Mouse (Mus musculus) kidney, postnatal 36 days (tissue): ENCODE results near the gene Als2cr12.
"Not testable (repeated sequence)": the region's sequence is repeated elsewhere in the genome, so short reads cannot be mapped to it uniquely, and the experiment has no call there.

Experiments used
- DNase-seq, 2 experiments: peaks; one replicate each; pipeline ENCODE4 v3.0.0; 2021 to 2022; ENCODE audit warnings: mixed read lengths in 2 of 2

The Als2cr12 gene

DNA sequence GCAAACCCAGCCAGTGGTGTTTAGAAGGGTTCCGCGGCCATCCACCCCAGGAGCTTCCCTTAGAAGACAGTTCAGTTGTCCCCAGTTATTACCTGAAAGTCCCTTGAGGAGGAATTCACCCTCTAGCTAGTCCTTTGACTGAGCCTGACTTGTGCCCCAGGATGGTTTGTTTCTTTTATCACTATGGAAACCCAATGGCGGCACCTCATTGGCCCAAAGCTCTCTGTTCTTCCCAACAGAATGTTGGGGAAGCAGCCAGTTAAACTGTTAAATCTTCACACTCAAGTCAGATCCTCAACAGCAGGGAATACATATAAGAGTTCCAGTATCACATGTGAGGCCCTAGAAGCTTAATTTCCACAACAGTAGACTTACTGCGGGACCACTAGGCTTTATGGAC, at the start of gene Als2cr12:
Gene Als2cr12 (minus strand): TSS at position 180 of the 400 bp plus-strand sequence.
- DNase-seq, result not testable (repeated sequence)

- DNase-seq, result peak; percentile 89 to 91
Observed at GRCm38 (mm10) chr1:58744645-58745044, 48.9 kb upstream of the Als2cr12 start.

- DNase-seq, result no peak
Observed at GRCm38 (mm10) chr1:58743252-58743651, 47.5 kb upstream of the Als2cr12 start.

- DNase-seq, result no peak
Observed at GRCm38 (mm10) chr1:58742571-58743021, 46.8 kb upstream of the Als2cr12 start.

- DNase-seq, result no peak
Observed at GRCm38 (mm10) chr1:58739529-58739928, 43.7 kb upstream of the Als2cr12 start.

GRCm38 (mm10) chr1:58736968-58737367, 41.2 kb upstream of the Als2cr12 start:
- no peak for DNase-seq

DNA sequence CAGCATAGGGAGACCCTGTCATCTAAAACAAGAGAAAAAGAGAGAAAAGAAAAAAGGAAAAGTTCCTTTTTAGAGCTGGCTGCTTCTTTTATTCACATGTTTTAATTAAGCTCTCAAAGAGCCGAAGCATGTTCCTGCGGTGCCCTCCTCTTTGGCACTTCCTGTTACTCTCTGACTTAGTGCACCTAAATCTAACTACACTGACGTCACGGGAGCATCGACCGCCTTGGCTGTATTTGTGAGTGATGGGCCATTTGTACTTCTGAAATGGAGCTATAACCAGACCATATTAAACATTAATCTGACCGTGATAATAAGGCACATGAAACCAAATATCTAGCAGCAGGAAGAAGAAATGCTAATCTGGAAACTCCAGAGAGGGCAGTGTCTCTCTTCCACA, 40.2 kb upstream of the Als2cr12 start:
- peak; percentile 53 to 80 for DNase-seq

GRCm38 (mm10) chr1:58734043-58734920, 38.5 kb upstream of the Als2cr12 start:
- DNase-seq, result no peak

- peak; percentile 56 to 75 for DNase-seq
Observed at GRCm38 (mm10) chr1:58733636-58734035, 37.8 kb upstream of the Als2cr12 start.

DNA sequence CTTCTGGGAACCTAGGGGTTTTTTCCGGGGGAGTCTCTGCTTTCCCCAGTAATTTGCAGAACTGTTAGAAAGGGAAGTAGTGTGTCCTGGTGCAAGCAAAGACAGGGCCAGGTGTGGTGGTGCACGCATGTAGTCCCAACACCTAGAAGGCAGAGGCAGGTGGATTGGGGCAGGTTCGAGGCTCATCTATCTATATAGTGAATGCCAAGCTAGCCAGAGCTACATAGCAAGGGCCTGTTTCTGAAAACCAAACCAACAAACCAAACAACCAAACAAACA, 32.7 kb upstream of the Als2cr12 start:
- DNase-seq, result no peak

GRCm38 (mm10) chr1:58727747-58728589, 32.2 kb upstream of the Als2cr12 start:
- no peak for DNase-seq

DNA sequence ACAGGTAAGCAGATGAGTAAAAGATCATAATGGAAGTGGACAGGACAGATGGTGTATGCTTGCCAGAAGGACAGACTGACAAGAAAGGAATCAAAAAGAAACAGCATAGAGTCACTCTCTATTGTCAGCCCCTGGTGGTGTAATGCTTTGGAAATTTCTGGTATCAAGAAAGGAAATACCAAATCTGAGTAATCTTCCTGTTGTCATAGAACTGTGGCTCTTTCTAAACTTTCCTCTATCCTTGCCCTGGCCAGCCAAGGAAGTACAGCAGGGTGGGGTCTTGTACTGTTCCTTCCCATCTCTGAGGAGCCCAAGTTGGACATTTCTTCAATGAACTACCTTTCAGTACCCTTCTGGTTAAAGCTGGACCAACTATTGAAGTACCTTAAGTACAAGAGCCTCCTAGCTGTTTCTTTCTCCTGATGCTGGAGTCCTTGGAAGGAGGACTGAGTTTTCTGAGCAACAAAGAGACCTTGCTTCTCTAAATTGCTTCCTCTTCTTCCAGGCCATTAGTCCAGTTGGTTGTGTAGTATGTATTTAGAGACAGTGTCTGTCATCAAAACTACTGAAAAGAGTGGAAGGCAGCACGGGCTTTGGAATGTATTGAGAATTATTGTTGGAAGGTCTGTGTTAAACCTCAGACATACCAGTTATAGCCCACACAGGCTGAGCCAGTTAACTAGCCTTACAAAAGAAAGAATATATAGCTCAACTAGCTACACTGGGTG, 31.4 kb upstream of the Als2cr12 start:
- DNase-seq, result peak in 1 of 2 experiments; percentile 60

GRCm38 (mm10) chr1:58725767-58726166, 30.0 kb upstream of the Als2cr12 start:
- peak; percentile 86 to 88 for DNase-seq

DNA sequence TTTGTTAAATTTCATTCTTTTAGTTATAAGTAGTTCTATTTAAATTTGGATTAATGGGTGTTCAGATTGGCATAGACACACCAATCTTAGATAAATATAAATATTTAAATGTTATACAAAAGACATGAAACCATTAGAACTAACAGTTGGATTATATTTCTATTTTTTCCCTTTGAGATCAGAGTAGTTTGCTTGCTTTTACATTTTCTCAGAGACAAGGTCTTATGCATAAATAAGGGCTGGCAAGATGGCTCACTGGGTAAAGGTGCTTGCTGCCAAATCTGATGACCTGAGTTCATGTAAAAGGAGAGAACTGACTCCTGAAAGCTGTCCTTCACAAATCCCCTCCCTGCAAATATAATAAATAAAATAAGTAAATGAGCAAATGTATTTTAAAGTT, 29.3 kb upstream of the Als2cr12 start:
- DNase-seq, result no peak

GRCm38 (mm10) chr1:58724533-58724932, 28.7 kb upstream of the Als2cr12 start:
- no peak for DNase-seq

DNA sequence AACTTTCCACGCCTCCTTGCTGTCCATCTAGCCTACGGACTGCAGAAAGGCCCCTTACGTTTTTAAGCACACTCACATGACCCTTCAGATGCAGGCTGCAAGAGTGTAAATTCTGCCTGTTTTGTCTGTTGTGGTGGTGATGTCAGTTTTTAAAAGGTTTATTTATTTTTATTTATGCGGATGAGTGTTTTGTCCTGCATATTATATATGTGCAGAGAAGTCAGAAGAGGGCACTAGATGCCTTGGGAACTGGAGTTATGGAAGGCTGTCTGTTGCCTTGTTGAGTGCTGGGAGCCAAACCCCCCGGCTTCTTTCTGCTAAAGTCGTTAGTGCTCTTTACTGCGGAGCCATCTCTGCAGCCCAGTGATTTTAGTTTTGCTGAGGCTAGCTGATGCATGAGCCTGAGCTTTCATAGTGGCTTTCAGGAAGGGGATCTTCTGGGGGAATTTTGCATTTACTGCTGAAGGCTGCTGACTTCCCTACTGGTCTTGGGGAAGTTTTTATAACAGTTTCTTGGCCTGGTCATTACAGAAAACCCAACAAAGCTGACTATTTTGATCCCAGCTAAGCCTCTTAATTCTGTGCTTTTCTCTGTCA, 28.1 kb upstream of the Als2cr12 start:
- DNase-seq, result no peak

- DNase-seq, result no peak
Observed at GRCm38 (mm10) chr1:58723062-58723808, 27.4 kb upstream of the Als2cr12 start.

DNA sequence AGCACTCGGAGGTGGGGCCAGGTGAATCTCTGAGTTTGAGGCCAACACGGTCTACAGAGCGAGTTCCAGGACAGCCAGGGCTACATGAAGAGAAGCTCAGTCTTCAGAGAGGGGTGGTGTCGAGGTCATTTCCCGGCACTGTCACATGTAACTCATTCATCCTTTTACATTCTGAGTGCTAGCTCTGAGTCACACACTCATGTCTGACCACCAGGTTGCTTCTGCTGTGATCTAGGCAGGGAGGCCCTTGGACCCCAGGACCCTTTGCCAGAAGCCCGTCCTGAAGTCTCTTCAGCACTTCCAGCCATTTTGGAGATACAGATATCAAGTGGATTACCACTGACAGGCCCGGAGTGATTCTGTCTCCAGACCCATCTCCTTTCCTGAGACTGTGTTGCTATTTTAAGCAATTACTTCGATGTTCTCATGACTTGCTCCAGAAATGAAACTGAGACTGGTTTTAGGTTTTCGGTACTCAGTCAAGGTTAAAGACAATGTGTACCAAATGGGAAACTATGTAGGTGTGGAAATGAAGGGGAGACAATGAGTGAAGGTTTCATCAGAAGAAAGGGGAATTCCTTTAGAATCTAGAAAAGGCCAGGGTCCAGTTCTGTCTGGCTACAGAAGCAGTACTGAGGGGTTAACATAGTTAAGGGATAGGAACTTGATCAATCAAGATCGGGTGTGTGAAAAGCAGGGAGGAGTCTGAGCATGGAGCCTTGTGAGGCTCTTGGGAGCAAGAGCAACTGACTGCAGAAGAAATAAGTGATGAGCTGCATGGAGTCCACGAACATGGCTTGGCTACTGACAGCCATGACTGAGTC, 26.5 kb upstream of the Als2cr12 start:
- no peak for DNase-seq

- no peak for DNase-seq
Observed at GRCm38 (mm10) chr1:58720988-58721387, 25.2 kb upstream of the Als2cr12 start.

- no peak for DNase-seq
Observed at GRCm38 (mm10) chr1:58720090-58720489, 24.3 kb upstream of the Als2cr12 start.

DNA sequence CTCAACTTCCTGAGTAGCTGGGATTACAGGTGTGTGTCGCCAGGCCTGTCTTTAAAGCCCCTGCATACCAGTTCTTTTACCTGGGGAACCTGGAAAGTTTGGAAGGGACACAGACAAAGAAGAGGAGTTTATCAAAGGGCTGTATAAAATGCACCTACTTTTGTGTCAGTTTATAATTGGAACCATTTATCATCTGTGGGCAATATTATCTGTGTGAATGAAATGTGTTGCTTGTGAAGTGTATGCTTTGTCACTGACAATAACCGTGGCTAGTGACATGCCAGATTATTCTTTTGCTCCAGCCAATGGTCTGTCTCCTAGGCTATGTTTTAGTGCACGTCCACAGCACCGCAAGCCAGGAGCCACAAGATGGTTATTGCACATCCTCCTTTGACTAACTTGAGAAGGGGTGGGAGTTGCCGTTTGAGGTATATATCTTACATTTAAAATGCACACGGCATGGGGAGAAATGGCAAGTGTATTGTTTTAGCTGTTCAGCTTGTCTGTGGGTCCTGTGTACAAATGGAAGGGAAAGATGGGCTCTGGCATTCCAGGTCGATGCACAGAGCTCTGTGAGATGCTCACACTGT, 23.7 kb upstream of the Als2cr12 start:
- DNase-seq, result no peak
